Mouse (Mus musculus) urinary bladder, postnatal 36 days (tissue): ENCODE measurements around the gene Ptgis.

Experiments
- DNase-seq, 2 experiments: peaks; one replicate each; pipeline ENCODE4 v3.0.0; 2022; ENCODE audit warnings: low spot score in 2 of 2, mixed read lengths in 1 of 2

Gene Ptgis

GRCm38 (mm10) chr2:167190076-167190399 is 50.4 kb downstream of the Ptgis start, which contains the start of gene Kcnb1:
Kcnb1 (minus strand) TSS chr2:167190155.
- DNase-seq, result peak; percentile 37 to 59

- no peak for DNase-seq
These were observed 50.9 kb downstream of the Ptgis start for GRCm38 (mm10) chr2:167189291-167190075.

DNA sequence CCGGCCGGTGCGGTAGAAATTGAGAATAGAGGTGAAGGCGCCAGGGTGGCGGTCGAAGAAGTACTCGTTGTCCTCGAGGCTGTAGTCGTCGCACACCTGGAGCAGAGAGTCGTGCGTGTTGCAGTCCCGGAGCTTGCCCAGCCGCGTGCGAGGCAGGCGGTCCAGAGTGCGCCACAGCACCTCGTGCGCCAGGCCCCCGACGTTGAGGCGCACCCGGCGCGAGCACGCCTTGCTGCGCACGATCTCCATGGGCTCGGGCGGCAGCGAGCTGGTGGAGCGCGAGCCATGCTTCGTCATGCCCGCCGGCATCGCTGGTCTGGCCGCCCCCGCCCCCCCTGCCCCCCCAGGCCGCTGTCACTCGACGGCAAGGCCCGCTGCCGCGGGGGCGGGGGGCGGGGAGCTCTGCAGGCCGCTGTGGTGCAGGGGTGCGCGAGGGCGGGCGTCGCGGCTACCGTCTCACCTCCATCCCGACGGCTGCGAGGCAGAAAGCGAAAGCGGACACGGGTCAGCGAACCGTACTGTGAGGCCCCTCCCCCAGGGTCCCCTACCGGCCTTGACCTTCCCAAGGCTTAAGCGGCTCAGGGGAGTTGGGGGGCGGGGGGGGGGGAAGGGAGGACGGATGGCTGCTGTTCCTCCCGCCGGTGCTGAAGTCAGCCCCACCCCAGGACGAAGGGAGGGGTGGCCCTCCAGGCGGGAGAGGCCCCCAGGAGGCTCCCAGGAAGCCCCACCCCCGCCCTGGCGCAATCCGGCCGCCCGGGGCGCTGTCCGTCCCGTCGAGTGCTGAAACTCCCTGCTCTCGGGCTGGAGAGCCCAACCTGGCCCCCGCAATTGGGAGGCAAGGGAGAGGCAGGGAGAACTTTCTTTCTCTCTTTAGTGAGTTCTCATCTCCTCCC is 51.8 kb downstream of the Ptgis start:
- peak; percentile 71 to 85 for DNase-seq

DNA sequence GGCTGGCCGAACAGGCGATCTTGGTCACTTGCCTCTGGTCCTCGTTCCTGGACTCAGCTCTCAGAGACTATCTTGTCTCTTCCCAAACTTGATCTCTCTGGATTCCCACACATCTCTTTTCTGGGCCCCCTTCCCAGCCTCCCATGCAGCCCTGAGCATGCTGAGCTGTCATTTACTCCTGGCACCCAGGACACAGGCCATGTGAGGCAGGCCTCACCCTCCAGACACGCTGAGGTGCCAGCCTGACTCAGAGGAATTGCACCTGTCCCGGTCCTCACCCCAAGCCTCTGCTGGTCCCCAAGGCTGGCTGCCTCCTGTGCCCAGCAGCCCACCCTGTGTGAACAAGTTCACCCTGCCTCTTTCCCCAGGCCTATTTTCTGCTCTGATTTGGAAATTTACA is 53.3 kb downstream of the Ptgis start:
- DNase-seq, result no peak

DNA sequence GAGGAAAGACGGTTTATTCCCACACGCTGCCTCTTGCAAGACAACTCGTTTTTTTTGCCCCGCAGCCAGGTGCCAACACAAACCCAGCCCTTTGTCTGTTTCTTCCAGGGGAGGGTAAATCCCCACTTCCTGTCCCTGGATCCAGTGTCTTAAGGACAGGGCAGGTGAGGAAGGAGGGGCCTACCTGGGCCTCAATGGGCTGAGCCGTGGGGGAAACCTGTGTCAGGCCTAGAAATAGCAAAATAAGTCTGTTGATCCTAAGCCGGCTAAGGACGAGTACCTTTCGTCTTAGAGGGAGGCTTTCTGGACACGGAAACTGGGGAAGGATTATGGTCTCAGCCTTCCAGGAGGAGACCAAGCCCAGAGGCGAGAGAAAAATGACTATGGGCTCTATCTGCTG is 53.9 kb downstream of the Ptgis start:
- no peak for DNase-seq

- no peak for DNase-seq
These were observed 54.4 kb downstream of the Ptgis start for GRCm38 (mm10) chr2:167186003-167186402.

DNA sequence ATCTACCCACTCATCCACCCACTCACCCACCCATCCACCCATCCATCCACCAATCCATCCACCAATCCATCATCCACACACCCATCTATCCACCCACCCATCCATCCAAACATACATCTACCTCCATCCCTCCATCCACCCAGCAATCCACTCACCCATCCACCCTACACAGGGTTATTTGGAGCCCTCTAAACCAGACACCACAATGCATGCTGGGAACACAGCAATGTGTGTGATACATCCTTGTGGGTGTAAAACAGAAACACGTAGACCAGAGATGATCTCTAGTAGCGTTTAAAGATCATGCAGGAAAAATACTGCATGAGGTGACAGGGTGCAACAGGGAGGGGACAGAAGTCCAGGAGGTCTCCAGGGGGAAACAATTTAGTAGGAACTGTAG is 55.0 kb downstream of the Ptgis start:
- DNase-seq, result no peak

- no peak for DNase-seq
These were observed 58.6 kb downstream of the Ptgis start for GRCm38 (mm10) chr2:167181662-167182389.

GRCm38 (mm10) chr2:167181096-167181495 is 59.3 kb downstream of the Ptgis start:
- no peak for DNase-seq

DNA sequence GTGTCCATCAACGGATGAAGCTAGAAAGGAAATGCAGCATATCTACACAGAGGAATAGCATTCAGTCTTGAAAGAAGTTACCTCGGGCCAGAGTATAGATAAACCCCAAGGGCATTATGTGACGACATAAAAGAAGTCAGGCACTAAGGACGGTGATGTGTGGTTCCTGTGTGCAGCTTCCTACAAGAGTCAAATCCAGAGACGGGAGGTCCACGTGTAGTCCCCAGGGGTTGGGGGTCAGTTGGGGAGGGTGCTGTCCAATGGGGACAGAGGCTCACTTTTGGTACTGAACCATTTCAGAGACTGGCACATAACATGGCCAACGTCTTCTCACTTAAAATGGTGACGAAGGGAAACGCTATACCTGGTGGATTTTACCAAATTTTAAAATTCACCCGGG is 61.1 kb downstream of the Ptgis start:
- DNase-seq, result no peak

- DNase-seq, result no peak
These were observed 63.2 kb downstream of the Ptgis start for GRCm38 (mm10) chr2:167177231-167177641.

DNA sequence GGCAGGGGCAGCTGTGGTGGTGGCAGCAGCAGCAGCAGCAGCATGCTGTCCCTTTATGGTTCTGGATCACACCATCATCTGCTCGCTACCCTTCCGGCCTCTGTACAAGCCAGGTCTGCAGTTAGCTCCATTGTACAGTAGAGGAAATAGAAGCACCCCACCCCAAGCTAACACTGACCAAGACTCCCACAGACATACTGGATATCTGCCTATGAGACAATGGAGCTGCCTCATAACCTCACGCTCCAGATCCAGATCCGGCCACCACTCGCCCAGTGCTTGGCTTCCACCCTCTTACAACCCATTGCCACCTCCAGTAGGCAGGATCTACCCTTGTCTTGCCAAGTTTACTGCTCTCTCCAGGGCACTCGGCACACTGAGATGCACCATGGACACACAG is 65.1 kb downstream of the Ptgis start:
- DNase-seq, result no peak

- DNase-seq, result peak; percentile 30 to 62
These were observed 67.1 kb downstream of the Ptgis start for GRCm38 (mm10) chr2:167173051-167173875.

DNA sequence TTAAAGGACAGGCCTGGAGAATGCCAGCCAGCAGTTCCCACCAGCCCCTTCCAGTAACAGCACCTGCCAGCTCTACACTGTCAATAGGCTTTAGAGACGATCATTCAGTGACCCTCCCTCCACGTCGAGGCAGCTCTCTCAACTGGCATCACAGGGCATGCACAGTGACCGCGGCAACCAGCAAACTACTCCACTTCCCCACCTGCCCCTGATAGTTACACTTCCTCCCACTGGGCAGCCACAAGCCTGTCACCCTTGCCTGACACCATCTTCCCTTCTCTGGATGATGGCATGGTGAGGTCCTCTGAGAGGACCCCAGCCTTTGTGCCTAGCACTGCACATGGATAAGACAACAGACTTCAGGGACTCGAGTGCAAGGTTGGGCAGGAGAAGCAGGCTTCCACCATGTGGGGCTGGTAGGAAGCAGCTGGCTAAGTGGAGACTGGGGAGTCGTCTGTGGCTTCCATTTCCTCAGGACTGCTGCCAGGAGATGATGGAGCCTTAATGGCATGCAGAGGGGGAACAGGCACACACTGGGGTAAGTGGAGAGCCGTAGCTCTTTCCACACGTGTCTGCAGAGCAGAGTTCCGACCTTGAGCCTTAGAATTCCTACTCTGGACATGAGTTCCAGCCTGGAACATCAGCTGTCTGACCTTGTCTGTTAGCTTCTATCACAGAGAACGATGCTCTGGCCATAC is 72.7 kb downstream of the Ptgis start:
- no peak for DNase-seq

- no peak for DNase-seq
These were observed 76.8 kb downstream of the Ptgis start for GRCm38 (mm10) chr2:167163600-167163999.

- DNase-seq, result no peak
These were observed 77.3 kb downstream of the Ptgis start for GRCm38 (mm10) chr2:167163134-167163533.

DNA sequence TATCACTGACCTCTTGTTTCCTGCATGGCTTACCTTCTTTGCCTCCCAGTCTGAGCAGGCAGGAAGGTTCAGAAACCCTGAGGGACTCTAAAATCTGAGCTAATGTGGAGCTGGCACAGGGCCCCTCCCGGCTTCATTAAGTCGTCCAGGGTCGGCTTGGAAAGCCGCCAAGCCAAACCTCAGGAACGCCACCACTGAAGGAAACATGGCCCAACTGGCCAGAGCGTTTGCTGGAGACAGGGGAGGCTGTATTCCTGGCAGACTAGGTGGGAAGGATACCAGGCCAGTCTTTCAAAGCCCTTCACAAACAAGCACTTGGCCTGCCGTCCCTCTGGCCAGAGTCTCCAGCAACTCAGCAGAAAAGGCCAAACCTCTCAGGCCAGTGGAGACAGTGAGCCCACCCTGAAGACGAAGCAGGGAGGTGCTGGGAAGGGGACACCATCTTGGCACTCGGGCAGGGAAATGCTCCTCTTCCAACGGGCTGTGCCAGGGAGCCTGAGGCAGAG is 77.8 kb downstream of the Ptgis start:
- DNase-seq, result peak in 1 of 2 experiments; percentile 41

GRCm38 (mm10) chr2:167159721-167160120 is 80.7 kb downstream of the Ptgis start:
- no peak for DNase-seq

DNA sequence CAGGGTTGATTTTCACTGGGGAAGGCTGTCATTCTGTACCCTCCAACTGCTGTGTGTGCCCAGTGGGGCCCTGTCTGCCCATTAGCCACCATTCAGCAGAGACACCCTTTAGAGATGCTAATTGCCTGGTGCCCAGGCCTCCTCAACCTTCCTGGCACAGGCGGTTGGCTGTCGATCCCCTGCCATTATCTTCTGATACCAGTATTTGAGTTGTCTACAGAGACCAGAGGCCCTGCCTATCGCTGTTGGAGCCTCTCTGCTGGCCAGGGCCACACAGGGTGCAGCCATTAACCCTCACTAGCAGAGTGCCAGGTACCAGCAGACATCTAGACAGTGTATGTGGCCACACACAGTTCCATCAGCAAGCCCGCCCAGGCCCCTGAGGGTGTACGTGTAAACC is 81.6 kb downstream of the Ptgis start:
- DNase-seq, result no peak

DNA sequence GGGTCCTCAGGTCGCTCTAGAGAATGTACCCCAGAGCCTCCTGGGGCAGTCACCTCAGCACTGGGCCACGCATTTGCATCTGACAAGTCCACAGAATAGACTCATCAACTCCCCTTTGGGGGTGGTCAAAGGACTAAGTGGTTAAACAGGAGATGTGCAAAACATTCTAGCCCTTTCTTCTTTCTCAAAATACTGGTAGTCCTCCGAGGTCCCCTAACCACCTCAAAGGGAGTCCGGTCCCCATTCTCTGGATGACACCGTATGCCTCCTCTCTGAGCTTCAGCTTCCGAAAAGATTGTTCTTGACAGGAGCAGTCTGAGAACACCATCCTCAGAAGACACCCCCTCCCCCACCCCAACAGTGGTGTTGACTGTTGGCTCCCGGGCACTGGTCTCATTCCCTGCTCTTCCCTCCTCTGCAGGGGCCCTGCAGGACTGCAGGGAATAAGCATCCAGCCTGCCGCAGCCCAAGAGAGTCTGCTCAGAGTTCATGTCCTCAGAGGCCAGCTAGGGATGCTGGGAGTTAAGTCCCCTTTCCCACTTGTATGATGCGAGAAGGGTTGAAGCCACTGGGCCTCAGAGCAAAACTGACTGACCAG is 84.2 kb downstream of the Ptgis start:
- DNase-seq, result no peak
